Mouse (Mus musculus) left cerebral cortex, postnatal 4 days (tissue): ENCODE results near the gene Rnf224. TPM values are rescaled to one million over a fixed set of nuclear protein-coding genes. Genes with fewer than 3 reads are reported as not detected.

Source experiments
- DNase-seq: peaks from one replicate; pipeline ENCODE4 v3.0.0-alpha.2; 2022
- intact Hi-C: fragments of 180-260 bp; cut with DNase I; formaldehyde crosslinking; loops from one replicate; pipeline ENCODE4 v1.15.1; 2025
- total RNA-seq, 2 experiments: library from RNA; stranded (reverse); gene quantifications; 2 replicates each; pipeline ENCODE4 v1.2.3; 2021

The Rnf224 gene
- total RNA-seq, 2 experiments from 2014 or later: not detected

GRCm38 (mm10) chr2:25197191-25197590, 39.4 kb downstream of the Rnf224 start:
- no peak for DNase-seq
- intact Hi-C loops: loop anchor here (5.0 kb wide), 1 partner anchor 60 kb away; the partner anchor contains the start of gene Tmem203

GRCm38 (mm10) chr2:25196172-25196954, 40.2 kb downstream of the Rnf224 start, which contains the start of gene Tor4a:
Tor4a (minus strand) TSS chr2:25196886.
- intact Hi-C loops: loop anchor here (5.0 kb wide), 1 partner anchor 61 kb away; the partner anchor contains the start of gene Tmem203
- no peak for DNase-seq

- no peak for DNase-seq
- intact Hi-C loops: loop anchor here (5.0 kb wide), 1 partner anchor 62 kb away; the partner anchor contains the start of gene Tmem203
Measured at GRCm38 (mm10) chr2:25195211-25196156, 41.1 kb downstream of the Rnf224 start.

- intact Hi-C loops: loop anchor here (5.0 kb wide), 1 partner anchor 63 kb away; the partner anchor contains the start of gene Tmem203
- no peak for DNase-seq
Measured at GRCm38 (mm10) chr2:25194486-25195171, 42.0 kb downstream of the Rnf224 start.

GRCm38 (mm10) chr2:25194006-25194405, 42.6 kb downstream of the Rnf224 start:
- intact Hi-C loops: no loop called here
- DNase-seq: no peak

- DNase-seq: peak; percentile 84
- intact Hi-C loops: loop anchor here (1.0 kb wide), 1 partner anchor 33 kb away; no protein-coding TSS in a partner anchor
Measured at GRCm38 (mm10) chr2:25193330-25193770, 43.2 kb downstream of the Rnf224 start.

GRCm38 (mm10) chr2:25187841-25188240, 48.7 kb downstream of the Rnf224 start:
- no peak for DNase-seq
- intact Hi-C loops: loop anchor here (5.0 kb wide), 1 partner anchor 221 kb away; no protein-coding TSS in a partner anchor

GRCm38 (mm10) chr2:25186575-25186930, 50.0 kb downstream of the Rnf224 start:
- no peak for DNase-seq
- intact Hi-C loops: loop anchor here (5.0 kb wide), 1 partner anchor 219 kb away; no protein-coding TSS in a partner anchor

- intact Hi-C loops: loop anchor here (5.0 kb wide), 1 partner anchor 219 kb away; no protein-coding TSS in a partner anchor
- peak; percentile 77 for DNase-seq
Measured at GRCm38 (mm10) chr2:25185625-25186574, 50.7 kb downstream of the Rnf224 start.

GRCm38 (mm10) chr2:25184496-25184895, 52.1 kb downstream of the Rnf224 start:
- no peak for DNase-seq
- intact Hi-C loops: no loop called here

Other genes with a start within 250 kb of the Rnf224 start
- 100 to 1,000 TPM; 342 to 359 TPM for gene Nsmf, start 182.4 kb downstream of the Rnf224 start, total RNA-seq
- gene Entpd8, start 156.5 kb downstream of the Rnf224 start, total RNA-seq: not detected
- gene Noxa1, start 141.6 kb downstream of the Rnf224 start, total RNA-seq: not detected
- 10 to 100 TPM; 32.5 to 35.0 TPM for gene Nrarp, start 56.0 kb downstream of the Rnf224 start, total RNA-seq
- gene Tor4a, start 39.9 kb downstream of the Rnf224 start, total RNA-seq: 1 to 10 TPM; 1.4 to 1.8 TPM
- gene Nelfb, start 25.3 kb downstream of the Rnf224 start, total RNA-seq: 10 to 100 TPM; 62.6 to 65.1 TPM
- not detected for gene Stpg3, start 22.1 kb downstream of the Rnf224 start, total RNA-seq
- not detected for gene Fam166a, start 18.0 kb downstream of the Rnf224 start, total RNA-seq
- gene Tubb4b, start 12.1 kb downstream of the Rnf224 start, total RNA-seq: 100 to 1,000 TPM; 324 to 351 TPM
- not detected for gene Slc34a3, start 2.4 kb downstream of the Rnf224 start, total RNA-seq
- gene Rnf208, start 5.5 kb upstream of the Rnf224 start, total RNA-seq: 100 to 1,000 TPM; 169 to 189 TPM
- gene Cysrt1, start 5.7 kb upstream of the Rnf224 start, total RNA-seq: not detected
- gene AL732309.1, start 10.1 kb upstream of the Rnf224 start, total RNA-seq: 1 to 10 TPM; 2.4 to 7.7 TPM
- 10 to 100 TPM; 26.4 to 26.8 TPM for gene Tmem203, start 18.7 kb upstream of the Rnf224 start, total RNA-seq
- gene Tprn, start 25.8 kb upstream of the Rnf224 start, total RNA-seq: 10 to 100 TPM; 15.4 to 16.2 TPM
- gene Ssna1, start 35.7 kb upstream of the Rnf224 start, total RNA-seq: 10 to 100 TPM; 72.3 to 75.7 TPM
- gene Anapc2, start 35.7 kb upstream of the Rnf224 start, total RNA-seq: 100 to 1,000 TPM; 108 to 121 TPM
- not detected for gene Tmem210, start 51.4 kb upstream of the Rnf224 start, total RNA-seq
- not detected for gene Lrrc26, start 53.1 kb upstream of the Rnf224 start, total RNA-seq
- gene Grin1, start 82.4 kb upstream of the Rnf224 start, total RNA-seq: 100 to 1,000 TPM; 163 to 186 TPM
- gene Man1b1, start 95.6 kb upstream of the Rnf224 start, total RNA-seq: 10 to 100 TPM; 51.0 to 61.3 TPM
- gene Dpp7, start 119.6 kb upstream of the Rnf224 start, total RNA-seq: 10 to 100 TPM; 23.0 to 27.3 TPM
- gene Uap1l1, start 128.9 kb upstream of the Rnf224 start, total RNA-seq: 1 to 10 TPM; 6.5 to 7.3 TPM
- 10 to 100 TPM; 11.7 to 11.8 TPM for gene Sapcd2, start 135.5 kb upstream of the Rnf224 start, total RNA-seq
- gene Entpd2, start 159.1 kb upstream of the Rnf224 start, total RNA-seq: 1 to 10 TPM; 6.8 to 7.2 TPM
- 100 to 1,000 TPM; 478 to 490 TPM for gene Npdc1, start 162.6 kb upstream of the Rnf224 start, total RNA-seq
- gene Fut7, start 186.5 kb upstream of the Rnf224 start, total RNA-seq: under 1 TPM in 1 of 2 experiments, not detected in 1; 0.16 TPM
- gene Abca2, start 191.9 kb upstream of the Rnf224 start, total RNA-seq: 10 to 100 TPM; 78.4 to 99.2 TPM
- gene Clic3, start 220.1 kb upstream of the Rnf224 start, total RNA-seq: under 1 TPM in 1 of 2 experiments, not detected in 1; 0.52 TPM
- 10 to 100 TPM; 83.1 to 92.4 TPM for gene Paxx, start 224.3 kb upstream of the Rnf224 start, total RNA-seq
- 100 to 1,000 TPM; 665 to 881 TPM for gene Ptgds, start 233.3 kb upstream of the Rnf224 start, total RNA-seq